Mouse (Mus musculus) cortical plate, adult 2 months (tissue): Measurements from ENCODE around the gene Amotl1.

Experiments used
- CTCF ChIP-seq: fragments of 200-500 bp; IDR thresholded peaks from 2 replicates; pipeline ENCODE4 v1.5.1; 2011; ENCODE audit warnings: mild to moderate bottlenecking, control low read depth, low read length; ENCODE audit not compliant: insufficient read depth; ENCODE audit errors: extremely low read depth
- POLR2A ChIP-seq: fragments of 200-500 bp; IDR thresholded peaks from 2 replicates; pipeline ENCODE4 v1.6.1; 2011; ENCODE audit warnings: mild to moderate bottlenecking, low read length, control low read depth; ENCODE audit not compliant: insufficient read depth; ENCODE audit errors: extremely low read depth

- TF ChIP-seq CTCF, result no peak
- TF ChIP-seq POLR2A, result no peak
Observed at GRCm38 (mm10) chr9:14644956-14645355, at the start of gene Amotl1.
